Mouse (Mus musculus) lung, postnatal 36 days (tissue): Measurements from ENCODE around the gene Cacng7.

Source experiments
- DNase-seq: peaks from one replicate; pipeline ENCODE4 v3.0.0; 2022; ENCODE audit warnings: mixed read lengths

Cacng7 gene

GRCm38 (mm10) chr7:3348326-3348725, 15.6 kb downstream of the Cacng7 start:
- no peak for DNase-seq

GRCm38 (mm10) chr7:3349775-3350174, 17.0 kb downstream of the Cacng7 start:
- no peak for DNase-seq

GRCm38 (mm10) chr7:3351536-3351935, 18.8 kb downstream of the Cacng7 start:
- DNase-seq = no peak

- no peak for DNase-seq
Measured at GRCm38 (mm10) chr7:3354850-3355249, 22.1 kb downstream of the Cacng7 start.

GRCm38 (mm10) chr7:3360678-3361077, 27.9 kb downstream of the Cacng7 start:
- no peak for DNase-seq

GRCm38 (mm10) chr7:3365547-3366279, 33.0 kb downstream of the Cacng7 start:
- DNase-seq = no peak

- no peak for DNase-seq
Measured at GRCm38 (mm10) chr7:3366705-3367516, 34.2 kb downstream of the Cacng7 start.

- no peak for DNase-seq
Measured at GRCm38 (mm10) chr7:3367569-3367968, 34.8 kb downstream of the Cacng7 start.

- DNase-seq = no peak
Measured at GRCm38 (mm10) chr7:3368311-3368710, 35.6 kb downstream of the Cacng7 start.

- no peak for DNase-seq
Measured at GRCm38 (mm10) chr7:3369189-3369588, 36.4 kb downstream of the Cacng7 start.

- no peak for DNase-seq
Measured at GRCm38 (mm10) chr7:3370407-3370806, 37.7 kb downstream of the Cacng7 start.

- no peak for DNase-seq
Measured at GRCm38 (mm10) chr7:3372376-3372775, 39.6 kb downstream of the Cacng7 start.

GRCm38 (mm10) chr7:3373754-3374153, 41.0 kb downstream of the Cacng7 start:
- DNase-seq = peak; percentile 62

- DNase-seq = peak; percentile 78
Measured at GRCm38 (mm10) chr7:3376831-3377230, 44.1 kb downstream of the Cacng7 start.

- DNase-seq = no peak
Measured at GRCm38 (mm10) chr7:3382123-3382522, 49.4 kb downstream of the Cacng7 start.

GRCm38 (mm10) chr7:3384807-3385319, 52.1 kb downstream of the Cacng7 start:
- DNase-seq = no peak

- DNase-seq = no peak
Measured at GRCm38 (mm10) chr7:3386036-3386730, 53.4 kb downstream of the Cacng7 start.

GRCm38 (mm10) chr7:3387761-3388160, 55.0 kb downstream of the Cacng7 start:
- DNase-seq = no peak

- no peak for DNase-seq
Measured at GRCm38 (mm10) chr7:3388885-3389284, 56.1 kb downstream of the Cacng7 start.

- peak; percentile 28 for DNase-seq
Measured at GRCm38 (mm10) chr7:3389444-3390412, 57.0 kb downstream of the Cacng7 start.

GRCm38 (mm10) chr7:3390413-3391080, 57.8 kb downstream of the Cacng7 start, which contains the start of gene Cacng8:
Gene Cacng8, plus strand, starts transcription at chr7:3390683.
- DNase-seq = no peak
